Mouse (Mus musculus) B cell, adult 2 months (primary cell): Measurements from ENCODE around the gene Mrpl30.

Experiments used
- DNase-seq, 2 experiments: peaks; one replicate each; pipeline ENCODE4 v3.0.0; 2022

Gene Mrpl30

GRCm38 (mm10) chr1:37903178-37903577 is 12.9 kb downstream of the Mrpl30 start:
- DNase-seq: peak; percentile 12 to 19

- DNase-seq: no peak
Measured at GRCm38 (mm10) chr1:37912751-37913150, 22.5 kb downstream of the Mrpl30 start.

- no peak for DNase-seq
Measured at GRCm38 (mm10) chr1:37916393-37916792, 26.1 kb downstream of the Mrpl30 start, which contains the start of gene Lyg2. TSS of gene Lyg2 (minus strand) at chr1:37916493.

- DNase-seq: no peak
Measured at GRCm38 (mm10) chr1:37917666-37918065, 27.4 kb downstream of the Mrpl30 start.

GRCm38 (mm10) chr1:37918096-37918495 is 27.8 kb downstream of the Mrpl30 start:
- no peak for DNase-seq

GRCm38 (mm10) chr1:37922536-37922935 is 32.3 kb downstream of the Mrpl30 start:
- DNase-seq: no peak

- no peak for DNase-seq
Measured at GRCm38 (mm10) chr1:37925971-37926370, 35.7 kb downstream of the Mrpl30 start.

GRCm38 (mm10) chr1:37931806-37932205 is 41.5 kb downstream of the Mrpl30 start:
- peak; percentile 5 to 9 for DNase-seq
